Mouse (Mus musculus): ENCODE measurements around the gene Tcp10c. TPM values are rescaled to one million over a fixed set of nuclear protein-coding genes. Genes with fewer than 3 reads are reported as not detected.
"Not testable (repeated sequence)": the region's sequence is repeated elsewhere in the genome, so short reads cannot be mapped to it uniquely, and the experiment has no call there.

Tcp10c gene
- polyA plus RNA-seq, 1 experiment from 2014 or later = not detected

DNA sequence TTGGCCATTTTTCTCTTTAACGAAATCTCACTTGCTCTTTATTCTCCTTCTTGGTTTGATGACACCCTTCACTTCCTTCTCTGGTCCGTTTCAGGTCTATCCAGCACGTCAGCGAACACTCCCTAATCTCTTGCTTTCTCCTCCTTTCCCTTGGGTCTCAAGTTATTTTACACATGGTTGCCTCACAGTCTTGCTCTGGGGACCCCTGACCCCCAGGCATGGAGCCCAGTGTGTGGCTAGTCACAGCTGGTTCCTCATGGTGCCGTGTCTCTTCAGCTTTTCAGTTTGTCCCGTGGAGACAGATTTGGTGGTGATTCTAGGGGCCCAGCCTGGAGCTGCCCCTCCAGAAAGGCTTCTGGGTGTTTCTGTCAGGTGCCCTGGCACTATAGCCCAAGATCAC, 16.4 kb downstream of the Tcp10c start:
- ATAC-seq (replicated peaks; ENCODE audit: extremely low read depth, insufficient read depth, low FRiP score); H3K4me3 ChIP-seq (ENCODE audit: low read length); H3K4me2 ChIP-seq (ENCODE audit: low read depth, low read length); H3K9me3 ChIP-seq (replicated peaks; ENCODE audit: control insufficient read depth, low read length); H3K27ac ChIP-seq (ENCODE audit: low read length); H3K9ac ChIP-seq (ENCODE audit: low read length); H3K4me1 ChIP-seq (ENCODE audit: control insufficient read depth, insufficient read depth, low read length); H3K27me3 ChIP-seq (ENCODE audit: control insufficient read depth, insufficient read depth, low read length); H3K36me3 ChIP-seq (ENCODE audit: control insufficient read depth, insufficient read depth): not testable (repeated sequence)
- WGBS = 72% methylated on average over 3 of the region's 6 CpGs

DNA sequence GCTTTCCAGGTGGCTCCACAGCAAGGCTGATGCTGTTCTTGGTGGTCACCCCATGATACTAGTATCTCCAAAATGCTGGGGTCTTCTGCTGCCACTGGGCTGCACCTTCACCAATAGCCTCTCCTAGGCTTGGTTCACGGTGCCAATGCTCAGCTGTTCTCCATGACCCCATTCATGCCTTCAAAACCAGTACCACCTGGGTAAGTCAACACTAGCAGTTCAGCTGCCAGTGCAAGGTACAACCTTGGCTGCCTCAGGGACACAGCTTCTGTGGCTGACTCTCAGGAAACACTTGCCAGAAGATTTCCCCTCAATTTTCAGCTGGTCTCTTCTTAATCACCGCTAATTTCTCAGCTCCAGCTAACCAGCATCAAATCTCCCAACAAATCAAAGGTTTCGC, 24.0 kb downstream of the Tcp10c start:
- not testable (repeated sequence) for H3K27me3 ChIP-seq (ENCODE audit: control insufficient read depth, insufficient read depth, low read length); H3K9me3 ChIP-seq (replicated peaks; ENCODE audit: control insufficient read depth, low read length); H3K9ac ChIP-seq (ENCODE audit: low read length); H3K4me3 ChIP-seq (ENCODE audit: low read length); ATAC-seq (replicated peaks; ENCODE audit: extremely low read depth, insufficient read depth, low FRiP score); H3K4me1 ChIP-seq (ENCODE audit: control insufficient read depth, insufficient read depth, low read length); H3K27ac ChIP-seq (ENCODE audit: low read length); H3K4me2 ChIP-seq (ENCODE audit: low read depth, low read length); H3K36me3 ChIP-seq (ENCODE audit: control insufficient read depth, insufficient read depth)
- WGBS = 75% methylated on average over 3 of the region's 3 CpGs

DNA sequence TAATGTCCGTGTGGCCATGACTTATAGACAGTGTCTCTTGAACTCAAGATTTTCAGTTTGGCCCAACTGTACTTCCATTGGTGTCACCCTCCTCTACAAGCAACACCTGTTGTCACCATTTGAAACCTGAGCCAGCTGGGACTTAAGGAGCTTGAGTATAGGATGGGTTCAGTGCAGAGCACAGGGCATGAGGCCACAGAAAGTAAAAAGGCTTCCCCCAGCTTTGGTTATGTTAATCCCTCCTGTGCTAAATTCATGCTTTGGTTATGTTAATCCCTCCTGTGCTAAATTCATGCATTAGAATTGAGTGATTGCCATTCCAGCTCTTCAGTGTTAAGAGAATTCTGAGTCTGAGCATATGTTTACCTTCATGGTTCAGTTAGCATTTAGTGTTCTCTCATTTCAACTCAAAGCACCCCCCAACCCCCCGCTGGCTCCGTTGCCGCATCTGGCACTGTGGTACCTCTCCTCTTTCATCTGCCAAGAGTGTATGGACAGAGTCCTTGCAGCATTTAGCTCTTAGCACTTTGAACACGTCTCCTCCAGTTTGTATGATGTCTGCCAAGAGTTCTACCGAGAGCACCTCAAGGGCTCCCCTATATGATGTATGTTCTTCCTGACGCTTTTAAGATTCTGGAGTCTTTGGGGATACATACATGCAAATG, 25.7 kb downstream of the Tcp10c start:
- H3K36me3 ChIP-seq (ENCODE audit: control insufficient read depth, insufficient read depth); H3K9me3 ChIP-seq (replicated peaks; ENCODE audit: control insufficient read depth, low read length); H3K4me3 ChIP-seq (ENCODE audit: low read length); H3K4me1 ChIP-seq (ENCODE audit: control insufficient read depth, insufficient read depth, low read length); H3K27ac ChIP-seq (ENCODE audit: low read length); H3K27me3 ChIP-seq (ENCODE audit: control insufficient read depth, insufficient read depth, low read length); H3K9ac ChIP-seq (ENCODE audit: low read length); ATAC-seq (replicated peaks; ENCODE audit: extremely low read depth, insufficient read depth, low FRiP score); H3K4me2 ChIP-seq (ENCODE audit: low read depth, low read length): not testable (repeated sequence)
- 74% methylated on average over 4 of the region's 7 CpGs for WGBS

DNA sequence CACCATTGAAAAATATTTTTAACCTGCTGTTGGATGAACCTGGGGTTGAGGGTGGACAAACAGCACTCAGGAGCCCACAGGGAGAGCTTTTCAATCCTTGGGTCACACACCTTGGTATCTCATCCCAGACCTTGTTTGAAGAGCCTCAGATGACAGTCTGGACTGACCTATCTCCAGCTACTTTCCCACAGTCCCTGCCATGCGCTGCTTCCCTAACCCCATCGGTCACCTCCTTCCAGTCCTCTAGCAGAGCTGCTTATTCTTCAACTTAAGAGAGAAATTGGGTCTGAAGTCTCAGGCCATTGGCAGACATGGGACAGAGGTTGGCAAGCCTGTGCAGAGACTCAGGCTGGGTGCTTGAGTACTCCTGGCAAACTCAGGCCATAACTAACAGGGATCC, 26.9 kb downstream of the Tcp10c start:
- not testable (repeated sequence) for H3K4me1 ChIP-seq (ENCODE audit: control insufficient read depth, insufficient read depth, low read length); H3K27me3 ChIP-seq (ENCODE audit: control insufficient read depth, insufficient read depth, low read length); ATAC-seq (replicated peaks; ENCODE audit: extremely low read depth, insufficient read depth, low FRiP score); H3K4me2 ChIP-seq (ENCODE audit: low read depth, low read length); H3K9me3 ChIP-seq (replicated peaks; ENCODE audit: control insufficient read depth, low read length); H3K9ac ChIP-seq (ENCODE audit: low read length); H3K36me3 ChIP-seq (ENCODE audit: control insufficient read depth, insufficient read depth); H3K4me3 ChIP-seq (ENCODE audit: low read length); H3K27ac ChIP-seq (ENCODE audit: low read length)
- 89% methylated on average over 2 of the region's 2 CpGs for WGBS

DNA sequence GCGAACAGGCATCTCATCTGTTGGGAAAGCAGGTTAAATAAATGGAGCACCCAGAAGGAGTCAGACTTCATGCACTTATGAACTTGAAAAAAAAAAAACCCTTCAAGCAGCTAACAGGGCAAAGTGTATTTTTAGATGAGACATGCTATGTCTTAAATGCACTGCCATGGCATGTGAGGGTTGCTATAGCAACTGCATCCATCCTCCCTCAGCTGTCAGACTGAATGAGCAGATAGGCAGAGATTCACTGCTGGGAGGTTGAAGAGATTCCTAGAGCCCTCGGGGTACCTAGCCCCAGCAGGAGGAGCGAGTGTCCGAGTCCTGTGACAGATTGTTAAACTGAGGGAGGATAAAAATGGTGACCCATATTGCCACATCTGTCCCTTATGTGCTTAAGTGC, 36.6 kb downstream of the Tcp10c start:
- H3K4me2 ChIP-seq (ENCODE audit: low read depth, low read length); H3K36me3 ChIP-seq (ENCODE audit: control insufficient read depth, insufficient read depth); H3K9me3 ChIP-seq (replicated peaks; ENCODE audit: control insufficient read depth, low read length); H3K27me3 ChIP-seq (ENCODE audit: control insufficient read depth, insufficient read depth, low read length); H3K9ac ChIP-seq (ENCODE audit: low read length); H3K27ac ChIP-seq (ENCODE audit: low read length); H3K4me1 ChIP-seq (ENCODE audit: control insufficient read depth, insufficient read depth, low read length); ATAC-seq (replicated peaks; ENCODE audit: extremely low read depth, insufficient read depth, low FRiP score); H3K4me3 ChIP-seq (ENCODE audit: low read length): not testable (repeated sequence)
- no CpG with 5 or more reads among the region's 4 CpGs for WGBS

DNA sequence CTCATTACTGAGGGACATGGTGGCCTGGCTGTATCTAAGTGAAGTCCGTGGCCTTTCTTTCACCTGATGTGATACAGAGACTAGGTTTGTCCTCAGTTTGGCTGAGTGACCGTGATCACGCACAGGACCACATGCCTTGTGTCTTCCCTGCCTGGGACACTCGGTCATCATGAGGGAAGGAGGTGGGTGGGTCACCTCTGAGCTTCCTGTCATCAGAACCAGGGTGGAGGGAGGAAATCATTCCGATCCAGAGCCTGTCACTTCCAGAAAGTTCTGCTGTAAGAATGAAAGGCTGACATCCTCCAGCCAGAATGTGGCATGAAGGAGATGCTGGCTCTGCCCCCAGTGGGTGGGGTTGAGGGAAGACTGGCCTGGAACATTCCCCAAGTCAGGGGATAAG, 45.6 kb downstream of the Tcp10c start:
- not testable (repeated sequence) for H3K4me3 ChIP-seq (ENCODE audit: low read length); H3K4me2 ChIP-seq (ENCODE audit: low read depth, low read length); ATAC-seq (replicated peaks; ENCODE audit: extremely low read depth, insufficient read depth, low FRiP score); H3K27ac ChIP-seq (ENCODE audit: low read length); H3K9ac ChIP-seq (ENCODE audit: low read length); H3K27me3 ChIP-seq (ENCODE audit: control insufficient read depth, insufficient read depth, low read length); H3K36me3 ChIP-seq (ENCODE audit: control insufficient read depth, insufficient read depth); H3K4me1 ChIP-seq (ENCODE audit: control insufficient read depth, insufficient read depth, low read length)
- 80% methylated on average over 4 of the region's 5 CpGs for WGBS
- H3K9me3 ChIP-seq (replicated peaks; ENCODE audit: control insufficient read depth, low read length) = peaks cover 13% of the 10 kb centered on the region

DNA sequence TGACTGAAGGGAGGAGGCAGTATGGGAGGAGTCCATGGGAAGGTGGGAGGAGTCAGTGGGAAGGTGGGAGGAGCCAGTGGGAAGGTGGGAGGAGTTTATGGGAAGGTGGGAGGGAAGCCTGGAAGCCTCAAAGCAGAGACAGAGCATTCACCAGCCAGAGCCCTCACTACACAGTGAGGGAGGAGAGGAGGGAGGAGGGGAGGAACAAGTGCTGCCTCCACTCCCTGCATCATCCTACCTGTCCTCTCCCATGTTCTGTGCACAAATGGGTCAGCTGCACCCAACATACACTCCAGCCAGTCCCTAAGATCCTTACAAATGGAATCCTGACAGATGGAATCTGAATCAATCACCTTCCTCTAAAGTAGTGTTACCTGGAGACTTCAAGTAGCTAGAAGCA, 47.7 kb downstream of the Tcp10c start:
- not testable (repeated sequence) for H3K9me3 ChIP-seq (replicated peaks; ENCODE audit: control insufficient read depth, low read length); H3K4me2 ChIP-seq (ENCODE audit: low read depth, low read length); H3K4me3 ChIP-seq (ENCODE audit: low read length); H3K36me3 ChIP-seq (ENCODE audit: control insufficient read depth, insufficient read depth); ATAC-seq (replicated peaks; ENCODE audit: extremely low read depth, insufficient read depth, low FRiP score); H3K27me3 ChIP-seq (ENCODE audit: control insufficient read depth, insufficient read depth, low read length); H3K9ac ChIP-seq (ENCODE audit: low read length); H3K27ac ChIP-seq (ENCODE audit: low read length); H3K4me1 ChIP-seq (ENCODE audit: control insufficient read depth, insufficient read depth, low read length)

DNA sequence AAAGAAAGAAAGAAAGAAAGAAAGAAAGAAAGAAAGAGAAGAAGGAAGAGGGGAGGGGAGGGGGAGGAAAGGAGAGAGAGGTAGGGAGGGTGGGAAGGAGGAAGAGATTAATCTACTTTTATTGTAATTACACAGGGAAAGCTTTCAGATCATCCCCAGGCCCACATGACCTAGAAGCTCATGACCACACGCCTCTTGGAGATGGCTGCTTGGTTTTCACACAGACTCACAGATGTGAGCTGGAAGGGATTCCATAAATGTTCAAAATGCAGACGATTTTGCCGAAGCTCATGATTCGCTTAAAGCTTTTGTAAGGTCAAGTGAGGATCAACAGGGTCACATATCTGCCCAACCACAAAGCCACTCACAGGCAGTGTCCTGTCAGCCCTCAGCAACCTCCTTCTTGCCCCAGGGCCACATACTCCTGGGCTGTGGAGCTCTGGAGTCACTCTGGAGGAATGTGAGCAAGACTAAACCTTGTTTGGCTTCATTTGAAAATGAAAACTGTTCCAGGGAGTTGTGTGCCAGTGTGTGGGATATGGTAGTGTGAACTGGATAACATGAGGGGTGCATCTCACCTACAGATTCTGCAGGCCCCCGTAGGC, 49.3 kb downstream of the Tcp10c start:
- not testable (repeated sequence) for H3K27ac ChIP-seq (ENCODE audit: low read length); H3K4me2 ChIP-seq (ENCODE audit: low read depth, low read length); H3K9ac ChIP-seq (ENCODE audit: low read length); H3K4me3 ChIP-seq (ENCODE audit: low read length); H3K9me3 ChIP-seq (replicated peaks; ENCODE audit: control insufficient read depth, low read length); H3K36me3 ChIP-seq (ENCODE audit: control insufficient read depth, insufficient read depth); H3K4me1 ChIP-seq (ENCODE audit: control insufficient read depth, insufficient read depth, low read length); H3K27me3 ChIP-seq (ENCODE audit: control insufficient read depth, insufficient read depth, low read length); ATAC-seq (replicated peaks; ENCODE audit: extremely low read depth, insufficient read depth, low FRiP score)
- WGBS = 74% methylated on average over 5 of the region's 5 CpGs

DNA sequence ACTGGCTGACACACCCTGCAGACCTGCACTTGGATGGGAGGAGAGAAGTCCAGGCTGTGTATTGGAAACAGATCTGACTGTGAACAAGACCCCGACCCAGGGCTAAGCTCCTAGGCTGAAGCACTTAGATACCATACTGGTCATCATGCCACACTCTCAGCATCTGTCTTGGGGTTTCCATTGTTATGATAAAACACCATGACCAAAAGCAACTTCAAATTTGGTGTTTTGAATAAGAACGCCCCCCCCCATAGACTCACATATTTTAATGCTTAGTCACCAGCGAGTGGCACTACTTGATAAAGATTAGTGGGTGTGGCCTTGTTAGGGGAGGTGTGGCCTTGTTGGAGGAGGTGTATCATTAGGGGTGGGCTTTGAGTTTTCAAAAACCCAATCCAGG, 51.7 kb downstream of the Tcp10c start:
- ATAC-seq (replicated peaks; ENCODE audit: extremely low read depth, insufficient read depth, low FRiP score) = not testable (repeated sequence)

More for the DNA sequence above, 51.7 kb downstream of the Tcp10c start:
- not testable (repeated sequence) for H3K4me2 ChIP-seq (ENCODE audit: low read depth, low read length); H3K36me3 ChIP-seq (ENCODE audit: control insufficient read depth, insufficient read depth); H3K4me1 ChIP-seq (ENCODE audit: control insufficient read depth, insufficient read depth, low read length); H3K9me3 ChIP-seq (replicated peaks; ENCODE audit: control insufficient read depth, low read length); H3K4me3 ChIP-seq (ENCODE audit: low read length); H3K27me3 ChIP-seq (ENCODE audit: control insufficient read depth, insufficient read depth, low read length); H3K9ac ChIP-seq (ENCODE audit: low read length); H3K27ac ChIP-seq (ENCODE audit: low read length)
- WGBS = 75% methylated on average over 3 of the region's 3 CpGs
